Mouse (Mus musculus) limb, embryonic 13.5 days (tissue): Measurements from ENCODE around the gene Slc12a6. TPM values are rescaled to one million over a fixed set of nuclear protein-coding genes. Genes with fewer than 3 reads are reported as not detected.
A peak's percentile ranks its signal among the peaks of the same experiment; 100 is the strongest.

Experiments
- ATAC-seq: fragments of 200-750 bp; cut with Nextera tagmentation; 2 replicates; pipeline ENCODE4 v1.8.0; 2017; ENCODE audit warnings: low read depth, moderate number of reproducible peaks, moderate TSS enrichment; ENCODE audit not compliant: low FRiP score
- H3K27ac ChIP-seq: fragments of 300-500 bp; sonication (generic); 2 replicates; pipeline ENCODE4 v1.5.1; 2015; ENCODE audit warnings: inconsistent platforms, mild to moderate bottlenecking, moderate library complexity
- H3K27me3 ChIP-seq: fragments of 300-500 bp; sonication (generic); 2 replicates; pipeline ENCODE4 v1.6.1; 2015; ENCODE audit warnings: mild to moderate bottlenecking, inconsistent platforms
- H3K36me3 ChIP-seq: fragments of 300-500 bp; sonication (generic); 2 replicates; pipeline ENCODE4 v1.6.1; 2015; ENCODE audit warnings: inconsistent platforms, mild to moderate bottlenecking, moderate library complexity
- H3K4me1 ChIP-seq: fragments of 300-500 bp; sonication (generic); 2 replicates; pipeline ENCODE4 v1.6.1; 2015; ENCODE audit warnings: inconsistent platforms
- H3K4me2 ChIP-seq: fragments of 300-500 bp; sonication (generic); replicated peaks from 2 replicates; pipeline ENCODE4 v1.6.1; 2015; ENCODE audit warnings: inconsistent platforms, mild to moderate bottlenecking, moderate library complexity
- H3K4me3 ChIP-seq: fragments of 300-500 bp; sonication (generic); 2 replicates; pipeline ENCODE4 v1.5.1; 2015; ENCODE audit warnings: moderate library complexity, mild to moderate bottlenecking, inconsistent platforms
- H3K9ac ChIP-seq: fragments of 300-500 bp; sonication (generic); 2 replicates; pipeline ENCODE4 v1.6.1; 2015; ENCODE audit warnings: mild to moderate bottlenecking, inconsistent platforms
- H3K9me3 ChIP-seq: fragments of 300-500 bp; sonication (generic); 2 replicates; pipeline ENCODE4 v1.6.1; 2016; ENCODE audit warnings: inconsistent platforms
- WGBS: fragments of 180-500 bp; shearing (Covaris S2); methylation state at CpG from one replicate; pipeline ENCODE4 v1.1.7; 2015; 5-methylcytosine and 5-hydroxymethylcytosine counted together
- polyA plus RNA-seq: library from polyadenylated mRNA; unstranded; fragments of >200 nt; fragmentation: Nextera tagmentation; extraction: Ambion mirVana; gene quantifications from 2 replicates; pipeline ENCODE4 v1.2.1, GENCODE M21; 2015

The Slc12a6 gene
- polyA plus RNA-seq, 1 experiment from 2014 or later: 9.2 TPM

- no peaks in the 10 kb centered on the region for H3K27me3 ChIP-seq
- no peaks in the 10 kb centered on the region for H3K4me1 ChIP-seq
- H3K4me2 ChIP-seq: no peak overlapping the region
- ATAC-seq: no peak
- peaks cover 38% of the 10 kb centered on the region for H3K36me3 ChIP-seq
- no peak overlapping the region for H3K27ac ChIP-seq
- no peak overlapping the region for H3K9ac ChIP-seq
- WGBS: 87% methylated on average over 3 of the region's 3 CpGs
- H3K4me3 ChIP-seq: no peak overlapping the region
- H3K9me3 ChIP-seq: no peaks in the 10 kb centered on the region
Measured at GRCm38 (mm10) chr2:112348246-112348645, 82.6 kb downstream of the Slc12a6 start.

DNA sequence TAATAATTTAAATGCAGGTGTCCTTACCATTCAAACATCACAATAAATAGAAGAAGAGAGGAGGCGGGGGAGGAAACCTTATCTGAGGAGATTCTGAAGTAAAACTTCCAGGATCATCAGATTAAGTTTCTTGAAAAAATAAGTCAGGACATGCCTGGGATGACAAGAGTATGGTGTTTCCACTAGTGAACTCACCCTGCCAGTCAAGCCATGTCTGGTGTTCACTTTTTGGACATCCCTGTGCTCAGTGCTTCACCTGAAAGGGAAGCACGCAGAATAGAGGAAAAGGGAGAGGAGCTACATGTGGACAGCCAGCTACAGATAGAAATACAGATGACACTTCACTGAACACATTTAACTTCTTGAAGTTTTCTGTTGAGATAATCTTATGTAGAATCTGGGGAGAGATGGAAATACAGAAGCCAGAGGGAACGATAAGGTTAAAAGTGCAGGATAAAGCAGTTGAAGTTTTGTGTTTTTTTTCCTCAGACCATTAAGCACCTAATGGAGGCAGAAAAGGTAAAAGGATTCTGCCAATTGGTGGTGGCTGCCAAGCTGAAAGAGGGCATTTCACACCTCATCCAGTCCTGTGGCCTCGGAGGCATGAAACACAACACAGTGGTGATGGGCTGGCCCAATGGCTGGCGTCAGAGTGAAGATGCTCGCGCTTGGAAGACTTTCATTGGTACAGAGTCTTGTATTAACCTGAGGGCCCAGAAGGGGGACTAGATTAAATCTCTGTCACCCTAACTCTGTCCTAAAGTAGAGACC, 88.2 kb downstream of the Slc12a6 start:
- Histone ChIP-seq H3K4me1 (no peaks in the 10 kb centered on the region), H3K9ac (no peak overlapping the region), H3K9me3 (no peaks in the 10 kb centered on the region), H3K36me3 (peaks cover 70% of the 10 kb centered on the region), H3K4me2 (no peak overlapping the region), H3K4me3 (no peak overlapping the region), H3K27ac (no peak overlapping the region), H3K27me3 (no peaks in the 10 kb centered on the region)
- no peak for ATAC-seq
- WGBS: 85% methylated on average over 7 of the region's 7 CpGs

GRCm38 (mm10) chr2:112359611-112360010, 94.0 kb downstream of the Slc12a6 start:
- H3K9ac ChIP-seq: no peak overlapping the region
- no peaks in the 10 kb centered on the region for H3K4me1 ChIP-seq
- no peak overlapping the region for H3K27ac ChIP-seq
- no peaks in the 10 kb centered on the region for H3K9me3 ChIP-seq
- H3K4me3 ChIP-seq: no peak overlapping the region
- H3K36me3 ChIP-seq: peaks cover 85% of the 10 kb centered on the region
- no peak for ATAC-seq
- no peaks in the 10 kb centered on the region for H3K27me3 ChIP-seq
- H3K4me2 ChIP-seq: no peak overlapping the region
- 84% methylated on average over 2 of the region's 2 CpGs for WGBS

- no peak overlapping the region for H3K9ac ChIP-seq
- H3K36me3 ChIP-seq: peaks cover 89% of the 10 kb centered on the region
- no peaks in the 10 kb centered on the region for H3K4me1 ChIP-seq
- no peak overlapping the region for H3K27ac ChIP-seq
- H3K4me3 ChIP-seq: no peak overlapping the region
- 92% methylated on average over 12 of the region's 12 CpGs for WGBS
- ATAC-seq: no peak
- no peak overlapping the region for H3K4me2 ChIP-seq
- no peaks in the 10 kb centered on the region for H3K27me3 ChIP-seq
- H3K9me3 ChIP-seq: no peaks in the 10 kb centered on the region
Measured at GRCm38 (mm10) chr2:112360012-112360780, 94.6 kb downstream of the Slc12a6 start.

DNA sequence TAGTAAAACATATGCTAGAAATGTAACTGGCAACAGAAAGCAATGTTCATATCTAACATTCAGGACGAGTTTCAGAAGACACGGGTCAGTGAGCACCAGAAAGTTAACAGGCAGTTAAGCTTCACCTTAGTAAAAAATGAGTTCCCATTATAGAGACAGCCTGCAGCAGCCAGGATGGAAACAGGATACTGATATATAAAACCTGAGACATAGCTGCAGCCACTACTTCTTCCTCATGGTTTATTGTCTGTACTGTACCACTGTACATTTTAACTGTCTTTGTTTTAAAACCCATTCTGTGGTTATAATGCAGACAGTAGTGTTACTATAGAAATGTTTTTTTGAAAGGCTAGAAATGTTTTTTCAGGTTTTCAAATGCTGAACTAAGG, 95.2 kb downstream of the Slc12a6 start:
- ATAC-seq: no peak
- H3K4me2 ChIP-seq: no peak overlapping the region
- no peaks in the 10 kb centered on the region for H3K4me1 ChIP-seq
- no peak overlapping the region for H3K27ac ChIP-seq
- H3K9ac ChIP-seq: no peak overlapping the region
- H3K27me3 ChIP-seq: no peaks in the 10 kb centered on the region
- 86% methylated on average over 2 of the region's 2 CpGs for WGBS
- no peaks in the 10 kb centered on the region for H3K9me3 ChIP-seq
- peaks cover 85% of the 10 kb centered on the region for H3K36me3 ChIP-seq
- H3K4me3 ChIP-seq: no peak overlapping the region

GRCm38 (mm10) chr2:112367222-112367621, 101.6 kb downstream of the Slc12a6 start:
- Histone ChIP-seq H3K9me3 (no peaks in the 10 kb centered on the region), H3K27me3 (no peaks in the 10 kb centered on the region), H3K4me3 (peak overlapping the region; percentile 89), H3K36me3 (peaks cover 25% of the 10 kb centered on the region), H3K9ac (peak overlapping the region; percentile 86), H3K4me2 (peak overlapping the region; percentile 88), H3K4me1 (peaks cover 12% of the 10 kb centered on the region), H3K27ac (no peak overlapping the region)
- no peak for ATAC-seq
- 18% methylated on average over 15 of the region's 15 CpGs for WGBS

DNA sequence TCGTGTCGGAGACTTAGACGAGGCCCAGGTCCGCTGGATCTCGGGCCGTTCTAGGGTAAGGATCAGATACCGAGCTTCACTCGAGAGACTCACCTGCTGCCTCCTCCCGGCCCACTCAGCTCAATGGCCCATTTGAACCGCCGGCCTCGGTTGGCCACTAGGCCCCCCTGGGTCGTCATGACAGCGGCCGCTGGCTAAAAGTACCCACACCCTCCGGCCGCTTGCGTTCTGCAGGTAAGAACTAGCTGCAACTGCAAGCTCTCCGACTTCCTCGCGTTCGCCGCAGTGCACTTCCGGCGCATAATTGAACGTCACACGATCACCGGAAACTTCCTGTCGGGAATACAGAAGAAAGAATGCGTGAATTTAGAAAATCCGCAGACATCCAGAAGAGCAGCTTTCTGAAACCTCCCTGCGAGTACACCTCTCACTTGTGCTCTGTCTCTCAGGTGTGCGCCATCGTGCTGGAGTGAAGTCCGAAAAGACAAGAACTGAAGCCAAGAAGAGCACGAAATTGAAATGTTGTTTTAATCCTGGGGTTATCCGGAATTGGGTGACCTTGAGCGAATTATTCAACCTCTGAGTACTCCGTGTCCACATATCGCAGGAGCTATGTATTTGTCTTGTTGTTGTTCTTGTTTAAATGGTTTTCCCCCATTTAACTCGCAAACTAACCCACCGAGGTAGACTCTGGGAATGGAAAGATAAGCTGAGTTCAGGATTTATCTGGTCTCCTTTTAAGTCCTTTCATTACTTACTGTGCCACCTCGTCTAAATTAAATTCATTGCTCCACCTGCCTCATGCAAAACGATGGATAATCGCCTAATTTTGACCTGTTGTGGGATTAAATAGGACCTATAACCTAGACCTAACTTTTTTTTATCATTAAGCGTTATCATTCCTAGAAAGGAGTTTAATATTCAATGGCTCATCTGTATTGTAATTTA, 102.4 kb downstream of the Slc12a6 start, which contains the start of gene Emc4:
Gene Emc4 (minus strand): TSS at position 302 of the 948 bp plus-strand sequence.
- H3K4me1 ChIP-seq: peaks cover 12% of the 10 kb centered on the region
- peak; percentile 89 for ATAC-seq

DNA sequence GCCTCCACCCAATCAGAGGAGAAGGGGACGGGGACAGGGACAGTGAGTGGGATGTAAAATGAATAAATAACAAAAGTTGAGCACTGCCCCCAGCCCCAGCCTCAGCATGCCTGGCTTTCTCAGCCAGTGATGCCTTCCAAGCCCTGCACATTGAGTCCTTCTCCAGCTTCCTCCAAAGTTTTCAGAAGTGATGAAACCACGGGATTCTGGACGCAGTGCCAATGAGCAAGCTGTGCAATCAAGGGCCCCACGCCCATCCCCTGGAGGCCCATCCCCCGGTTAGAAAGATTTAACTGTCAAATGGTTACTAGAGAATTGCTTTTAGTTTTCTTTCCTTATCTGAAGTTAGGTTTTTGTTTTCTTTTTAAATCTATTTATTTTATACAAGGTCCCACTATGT, 104.3 kb downstream of the Slc12a6 start:
- Histone ChIP-seq H3K36me3 (peaks cover 3% of the 10 kb centered on the region), H3K4me1 (peaks cover 12% of the 10 kb centered on the region), H3K9ac (no peak overlapping the region), H3K4me2 (no peak overlapping the region), H3K4me3 (no peak overlapping the region), H3K9me3 (no peaks in the 10 kb centered on the region), H3K27ac (no peak overlapping the region), H3K27me3 (no peaks in the 10 kb centered on the region)
- 65% methylated on average over 5 of the region's 5 CpGs for WGBS
- ATAC-seq: no peak

More for the DNA sequence above, 102.4 kb downstream of the Slc12a6 start, which contains the start of gene Emc4:
- Histone ChIP-seq H3K4me3 (peak within 1 kb of the TSS; percentile 89), H3K4me2 (peak within 1 kb of the TSS; percentile 88), H3K36me3 (peaks cover 21% of the 10 kb centered on the region), H3K9ac (peak within 1 kb of the TSS; percentile 86), H3K27me3 (no peaks in the 10 kb centered on the region), H3K9me3 (no peaks in the 10 kb centered on the region), H3K27ac (peak within 1 kb of the TSS; percentile 85)
- 1% methylated on average over 46 of the region's 46 CpGs for WGBS

DNA sequence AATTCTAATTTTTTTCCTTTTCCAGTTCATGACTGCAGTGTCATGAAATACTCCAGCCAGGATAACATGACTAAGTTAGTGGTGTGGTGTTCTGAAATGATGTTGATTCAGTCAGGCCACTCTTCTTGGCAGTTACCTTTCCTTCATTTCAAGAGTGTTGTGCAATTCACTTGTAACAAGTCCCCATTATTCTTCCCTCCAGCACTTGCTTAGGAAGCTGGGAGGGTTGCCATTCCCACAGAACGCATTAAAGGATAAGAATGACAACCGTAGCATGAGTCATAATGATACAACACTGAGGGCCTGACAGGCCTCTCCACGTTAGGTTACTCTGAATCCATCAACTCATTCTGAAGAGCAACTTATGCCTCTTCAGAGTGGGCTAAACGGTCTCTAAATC, 107.5 kb downstream of the Slc12a6 start:
- WGBS: 68% methylated on average over 4 of the region's 4 CpGs
- Histone ChIP-seq H3K4me1 (no peaks in the 10 kb centered on the region), H3K27me3 (peaks cover 3% of the 10 kb centered on the region; the same call in 1 of the 2 replicates), H3K4me3 (no peak overlapping the region), H3K27ac (no peak overlapping the region), H3K36me3 (no peaks in the 10 kb centered on the region), H3K9me3 (no peaks in the 10 kb centered on the region), H3K9ac (no peak overlapping the region), H3K4me2 (no peak overlapping the region)
- no peak for ATAC-seq

DNA sequence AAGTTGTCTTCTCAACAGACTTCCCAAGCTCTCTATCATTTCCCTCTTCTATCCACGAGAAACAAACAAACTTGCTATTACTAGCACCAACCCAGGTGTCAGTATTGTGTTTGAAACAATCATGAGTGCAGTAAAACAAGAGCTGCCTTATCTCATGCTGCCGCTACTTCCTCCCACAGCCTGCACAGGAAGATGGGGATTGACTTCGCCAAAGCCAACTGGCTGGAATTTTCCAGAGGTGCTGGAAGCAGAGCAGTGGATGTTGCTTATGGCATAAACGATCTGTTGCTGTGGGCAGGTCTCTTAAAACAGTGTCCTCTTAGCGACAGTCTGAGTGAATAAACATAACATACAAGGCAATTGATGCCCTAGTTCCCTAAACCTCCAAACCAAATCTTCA, 109.0 kb downstream of the Slc12a6 start:
- Histone ChIP-seq H3K27me3 (peaks cover 3% of the 10 kb centered on the region; the same call in 1 of the 2 replicates), H3K4me1 (no peaks in the 10 kb centered on the region), H3K9ac (no peak overlapping the region), H3K9me3 (no peaks in the 10 kb centered on the region), H3K4me2 (no peak overlapping the region), H3K36me3 (no peaks in the 10 kb centered on the region), H3K4me3 (no peak overlapping the region), H3K27ac (no peak overlapping the region)
- 60% methylated on average over 5 of the region's 5 CpGs for WGBS
- ATAC-seq: no peak

DNA sequence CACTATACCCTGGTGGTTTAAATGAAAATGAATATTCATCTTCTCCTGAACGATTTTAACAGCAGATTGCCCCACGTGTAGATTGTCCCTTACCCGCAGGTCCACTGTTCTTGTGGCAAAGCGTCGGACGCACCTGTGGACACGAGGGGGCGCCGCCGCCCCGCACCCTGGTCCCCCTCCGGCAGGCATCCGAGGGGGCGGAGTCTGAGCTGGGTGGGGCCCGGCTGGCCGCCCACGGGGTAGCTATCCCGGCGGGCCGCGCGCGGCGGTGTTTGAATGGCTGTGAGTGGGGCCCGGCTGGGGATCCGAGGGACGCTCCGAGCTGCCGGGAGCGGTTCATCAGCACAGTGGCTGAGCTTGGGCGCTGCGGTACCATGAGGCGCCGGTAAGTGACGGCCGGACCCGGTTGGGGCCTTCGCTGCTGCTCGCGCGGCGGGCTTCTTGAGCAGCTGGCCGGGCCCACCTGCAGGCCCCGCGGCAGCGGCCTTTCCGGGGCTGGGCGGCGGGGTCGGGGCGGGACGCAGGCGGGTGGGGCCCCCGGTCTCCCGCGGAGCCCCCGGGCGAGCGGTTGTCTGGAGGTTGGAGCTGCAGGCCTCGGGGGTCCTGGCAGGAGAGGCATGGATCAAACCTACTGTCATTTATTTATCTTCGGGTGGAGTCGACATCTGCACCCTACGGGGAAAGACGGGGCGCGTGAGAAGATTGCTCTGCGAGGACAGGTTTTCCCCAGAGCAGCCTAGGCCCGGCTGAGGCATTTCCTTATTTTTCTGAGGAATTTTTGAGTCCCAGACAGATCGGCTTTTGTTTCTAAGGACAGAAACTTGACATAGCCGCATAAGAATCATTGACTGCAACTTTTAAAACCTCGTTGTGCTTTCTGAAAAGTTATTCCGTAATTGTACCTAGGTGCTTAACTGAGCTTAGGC, 113.6 kb downstream of the Slc12a6 start, which contains the start of gene Katnbl1:
Gene Katnbl1 (plus strand): TSS at position 239 of the 926 bp plus-strand sequence.
- peak within 1 kb of the TSS; percentile 86 for H3K27ac ChIP-seq
- no peaks in the 10 kb centered on the region for H3K9me3 ChIP-seq
- 0 out of 2 replicates have a peak, but pooled peaks cover 5% of the 10 kb centered on the region for H3K36me3 ChIP-seq
- ATAC-seq: peak; percentile 99
- H3K4me2 ChIP-seq: peak within 1 kb of the TSS; percentile 72
- H3K4me3 ChIP-seq: peak within 1 kb of the TSS; percentile 94
- H3K9ac ChIP-seq: peak within 1 kb of the TSS; percentile 92
- under 1% methylated on average over 71 of the region's 72 CpGs for WGBS
- peaks cover 3% of the 10 kb centered on the region; the same call in 1 of the 2 replicates for H3K27me3 ChIP-seq
- H3K4me1 ChIP-seq: peaks cover 13% of the 10 kb centered on the region
